Mouse (Mus musculus): ENCODE results near the gene Smagp.

GRCm38 (mm10) chr15:100669337-100669736, 32.6 kb upstream of the Smagp start, which contains the start of gene Bin2:
- TF ChIP-seq CTCF (IDR thresholded peaks at IDR 0.05; ENCODE audit: low read depth): no peak
- no peak for TF ChIP-seq EP300 (optimal IDR thresholded peaks at IDR 0.05)

Measured in stomach, postnatal 0 days (tissue).